Mouse (Mus musculus) C2C12 (cell line): ENCODE measurements at regions not wholly inside any gene's neighbourhood (a gene's known extent, or its start where the extent isn't known, plus 50 kb on each side); places are given as distances from the start of the nearest gene placed in this dataset.

Source experiments
- CEBPB ChIP-seq: IDR thresholded peaks from one replicate; pipeline ENCODE4 v1.6.1; 2011; ENCODE audit warnings: low read depth, mild to moderate bottlenecking, control low read depth, moderate library complexity
- CTCF ChIP-seq: IDR thresholded peaks from one replicate; pipeline ENCODE4 v1.5.1; 2011; ENCODE audit not compliant: control insufficient read depth, insufficient read depth, insufficient read length

DNA sequence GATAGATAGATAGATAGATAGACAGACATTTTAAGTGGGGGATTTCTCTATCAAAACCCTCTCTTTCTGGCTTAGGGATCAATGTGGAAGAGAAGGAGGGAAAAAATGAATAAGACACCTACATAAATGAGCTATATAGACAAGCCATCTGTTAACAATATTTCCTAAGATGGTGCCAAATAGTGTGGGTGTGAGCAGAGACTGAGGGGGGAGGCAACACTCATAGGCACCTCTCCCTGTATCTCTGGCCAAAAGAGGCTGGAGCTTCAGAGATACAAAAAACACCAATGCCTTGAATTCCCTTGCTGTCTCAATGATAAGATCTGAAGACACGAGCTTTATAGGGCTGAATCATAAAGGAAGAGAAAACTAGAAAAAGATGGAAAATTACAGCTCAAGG is 864.2 kb upstream of the A1bg start:
- TF ChIP-seq CTCF: no peak
- no peak for TF ChIP-seq CEBPB
